Mouse (Mus musculus) neural tube, embryonic 12.5 days (tissue): ENCODE measurements around the gene Ric1. TPM values are rescaled to one million over a fixed set of nuclear protein-coding genes. Genes with fewer than 3 reads are reported as not detected.
A peak's percentile ranks its signal among the peaks of the same experiment; 100 is the strongest.

Source experiments
- ATAC-seq: fragments of 200-750 bp; cut with Nextera tagmentation; 2 replicates; pipeline ENCODE4 v1.8.0; 2017; ENCODE audit warnings: low read depth, mild to moderate bottlenecking, moderate TSS enrichment, moderate library complexity; ENCODE audit not compliant: low FRiP score
- H3K27ac ChIP-seq: fragments of 300-500 bp; sonication (generic); 2 replicates; pipeline ENCODE4 v1.5.1; 2016
- H3K27me3 ChIP-seq: fragments of 300-500 bp; sonication (generic); replicated peaks from 2 replicates; pipeline ENCODE4 v1.6.1; 2016; ENCODE audit warnings: mild to moderate bottlenecking
- H3K36me3 ChIP-seq: fragments of 300-500 bp; sonication (generic); 2 replicates; pipeline ENCODE4 v1.6.1; 2016; ENCODE audit warnings: mild to moderate bottlenecking
- H3K4me1 ChIP-seq: fragments of 300-500 bp; sonication (generic); 2 replicates; pipeline ENCODE4 v1.6.1; 2016
- H3K4me2 ChIP-seq: fragments of 300-500 bp; sonication (generic); replicated peaks from 2 replicates; pipeline ENCODE4 v1.6.1; 2016; ENCODE audit warnings: mild to moderate bottlenecking
- H3K4me3 ChIP-seq: fragments of 300-500 bp; sonication (generic); 2 replicates; pipeline ENCODE4 v1.5.1; 2016
- H3K9ac ChIP-seq: fragments of 300-500 bp; sonication (generic); 2 replicates; pipeline ENCODE4 v1.6.1; 2016; ENCODE audit warnings: mild to moderate bottlenecking
- H3K9me3 ChIP-seq: fragments of 300-500 bp; sonication (generic); 2 replicates; pipeline ENCODE4 v1.6.1; 2016; ENCODE audit warnings: mild to moderate bottlenecking
- WGBS: fragments of 180-500 bp; shearing (Covaris S2); methylation state at CpG from one replicate; pipeline ENCODE4 v1.1.7; 2016; 5-methylcytosine and 5-hydroxymethylcytosine counted together
- polyA plus RNA-seq: library from polyadenylated mRNA; unstranded; fragments of >200 nt; fragmentation: Nextera tagmentation; extraction: Ambion mirVana; gene quantifications from 2 replicates; pipeline ENCODE4 v1.2.1, GENCODE M21; 2016

The Ric1 gene
- polyA plus RNA-seq, 1 experiment from 2014 or later = 15.1 TPM

- H3K4me1 ChIP-seq = no peaks in the 10 kb centered on the region
- 95% methylated on average over 6 of the region's 6 CpGs for WGBS
- no peak overlapping the region for H3K9ac ChIP-seq
- H3K36me3 ChIP-seq = no peaks in the 10 kb centered on the region; the same call in 1 of the 2 replicates
- no peak overlapping the region for H3K4me2 ChIP-seq
- H3K27ac ChIP-seq = no peak overlapping the region
- ATAC-seq = no peak
- no peak overlapping the region for H3K4me3 ChIP-seq
- no peaks in the 10 kb centered on the region for H3K9me3 ChIP-seq
- no peaks in the 10 kb centered on the region for H3K27me3 ChIP-seq
Observed at GRCm38 (mm10) chr19:29644747-29645146, 122.7 kb downstream of the Ric1 start.

GRCm38 (mm10) chr19:29647651-29648549, 125.8 kb downstream of the Ric1 start, which contains the start of gene Ermp1:
Gene Ermp1 (minus strand): TSS chr19:29648415.
- Histone ChIP-seq H3K27ac (peak within 1 kb of the TSS; percentile 72), H3K4me1 (no peaks in the 10 kb centered on the region), H3K4me2 (peak within 1 kb of the TSS; percentile 65), H3K27me3 (no peaks in the 10 kb centered on the region), H3K36me3 (no peaks in the 10 kb centered on the region; the same call in 1 of the 2 replicates), H3K9me3 (no peaks in the 10 kb centered on the region), H3K4me3 (peak within 1 kb of the TSS; percentile 77), H3K9ac (peak within 1 kb of the TSS; percentile 80)
- ATAC-seq = peak; percentile 95
- under 1% methylated on average over 90 of the region's 90 CpGs for whole genome bisulfite sequencing

- Histone ChIP-seq H3K9ac (no peak overlapping the region), H3K36me3 (no peaks in the 10 kb centered on the region; the same call in 1 of the 2 replicates), H3K4me3 (peak overlapping the region; percentile 77), H3K9me3 (no peaks in the 10 kb centered on the region), H3K4me1 (no peaks in the 10 kb centered on the region), H3K4me2 (peak overlapping the region; percentile 65), H3K27me3 (no peaks in the 10 kb centered on the region), H3K27ac (no peak overlapping the region)
- ATAC-seq = no peak; the same call in 1 of the 2 replicates
- WGBS = 31% methylated on average over 4 of the region's 4 CpGs
Observed at GRCm38 (mm10) chr19:29648550-29648914, 126.5 kb downstream of the Ric1 start.

- Histone ChIP-seq H3K27ac (no peak overlapping the region), H3K36me3 (no peaks in the 10 kb centered on the region; the same call in 1 of the 2 replicates), H3K4me3 (no peak overlapping the region), H3K27me3 (no peaks in the 10 kb centered on the region), H3K9ac (no peak overlapping the region), H3K4me2 (no peak overlapping the region), H3K9me3 (no peaks in the 10 kb centered on the region), H3K4me1 (no peaks in the 10 kb centered on the region)
- 94% methylated on average over 1 of the region's 1 CpGs for WGBS
- ATAC-seq = no peak
Observed at GRCm38 (mm10) chr19:29649683-29650082, 127.6 kb downstream of the Ric1 start.

- no peak for ATAC-seq
- H3K36me3 ChIP-seq = no peaks in the 10 kb centered on the region
- no peak overlapping the region for H3K4me2 ChIP-seq
- H3K9me3 ChIP-seq = no peaks in the 10 kb centered on the region
- H3K9ac ChIP-seq = no peak overlapping the region
- H3K27ac ChIP-seq = no peak overlapping the region
- no peak overlapping the region for H3K4me3 ChIP-seq
- H3K27me3 ChIP-seq = no peaks in the 10 kb centered on the region
- WGBS = 88% methylated on average over 9 of the region's 9 CpGs
- 0 out of 2 replicates have a peak, but pooled peaks cover 3% of the 10 kb centered on the region for H3K4me1 ChIP-seq
Observed at GRCm38 (mm10) chr19:29653768-29654265, 131.7 kb downstream of the Ric1 start.

GRCm38 (mm10) chr19:29655148-29655547, 133.1 kb downstream of the Ric1 start:
- no peak overlapping the region for H3K4me2 ChIP-seq
- H3K4me1 ChIP-seq = 0 out of 2 replicates have a peak, but pooled peaks cover 3% of the 10 kb centered on the region
- H3K36me3 ChIP-seq = no peaks in the 10 kb centered on the region
- no peaks in the 10 kb centered on the region for H3K27me3 ChIP-seq
- no peaks in the 10 kb centered on the region for H3K9me3 ChIP-seq
- ATAC-seq = no peak
- no peak overlapping the region for H3K27ac ChIP-seq
- H3K9ac ChIP-seq = no peak overlapping the region
- 12% methylated on average over 6 of the region's 6 CpGs for WGBS
- no peak overlapping the region for H3K4me3 ChIP-seq

GRCm38 (mm10) chr19:29656029-29656428, 133.9 kb downstream of the Ric1 start:
- no peaks in the 10 kb centered on the region for H3K9me3 ChIP-seq
- H3K4me2 ChIP-seq = no peak overlapping the region
- H3K4me3 ChIP-seq = no peak overlapping the region
- 88% methylated on average over 4 of the region's 4 CpGs for WGBS
- H3K27ac ChIP-seq = no peak overlapping the region
- 0 out of 2 replicates have a peak, but pooled peaks cover 3% of the 10 kb centered on the region for H3K4me1 ChIP-seq
- H3K36me3 ChIP-seq = no peaks in the 10 kb centered on the region
- no peak overlapping the region for H3K9ac ChIP-seq
- ATAC-seq = no peak
- no peaks in the 10 kb centered on the region for H3K27me3 ChIP-seq

Other genes with a start within 250 kb of the Ric1 start
- gene Insl6, start 196.9 kb upstream of the Ric1 start, polyA plus RNA-seq = 4.4 and 4.5 TPM in 2 replicates
- gene Rln1, start 187.6 kb upstream of the Ric1 start, polyA plus RNA-seq = 1.3 and 1.6 TPM in 2 replicates
- gene Plgrkt, start 154.9 kb upstream of the Ric1 start, polyA plus RNA-seq = 75.5 and 79.7 TPM in 2 replicates
- gene Cd274, start 154.8 kb upstream of the Ric1 start, polyA plus RNA-seq = 0.28 and 0.43 TPM in 2 replicates
- not detected in 2 replicates for gene Pdcd1lg2, start 111.4 kb upstream of the Ric1 start, polyA plus RNA-seq
- gene Ermp1, start 126.1 kb downstream of the Ric1 start, polyA plus RNA-seq = 14.3 and 15.6 TPM in 2 replicates
- gene Mlana, start 175.5 kb downstream of the Ric1 start, polyA plus RNA-seq = not detected in 2 replicates